ENCODE assay signal across 8 mouse cellular contexts in genomic region chr11:29692111-29692682, GRCm38 (mm10). TPM values are rescaled to one million over a fixed set of nuclear protein-coding genes. Genes with fewer than 3 reads are reported as not detected.
DNase-seq lines count a peak whose midpoint lies in the region; ATAC-seq and TF ChIP-seq lines count a peak whose summit lies in the region.

No protein-coding gene starts in this region.

- TF ChIP-seq POLR2A in olfactory bulb, adult 2 months (IDR thresholded peaks at IDR 0.05; ENCODE audit: insufficient read depth, low read depth, low read length): no peak

- peak overlapping the region; percentile 42 for H3K4me2 ChIP-seq in hindbrain, embryonic 16.5 days (ENCODE audit: low read length)
- H3K4me2 ChIP-seq in liver, postnatal 0 days (ENCODE audit: low read depth, low read length): peak overlapping the region; percentile 49

- H3K4me1 ChIP-seq in hindbrain, embryonic 16.5 days (ENCODE audit: control insufficient read depth, insufficient read depth, low read depth, low read length): peaks cover 12% of the 10 kb centered on the region
- peaks cover 3% of the 10 kb centered on the region; the same call in 1 of the 2 replicates for H3K4me1 ChIP-seq in liver, postnatal 0 days (ENCODE audit: insufficient read depth)
- peaks cover 4% of the 10 kb centered on the region for H3K4me1 ChIP-seq in olfactory bulb, adult 2 months (ENCODE audit: control insufficient read depth, insufficient read depth, low read length)

- TF ChIP-seq CTCF in liver, postnatal 0 days (IDR thresholded peaks at IDR 0.05; ENCODE audit: low read depth): peak; percentile 73; the same call in 1 of the 2 replicates
- no peak for TF ChIP-seq CTCF in olfactory bulb, adult 2 months (IDR thresholded peaks at IDR 0.05; ENCODE audit: insufficient read depth, low read depth, low read length)

- peak; percentile 55 for DNase-seq in right cerebral cortex, adult 18-20 months
- no peak for DNase-seq in right cerebral cortex, postnatal 10 days (ENCODE audit: low spot score in 2 of 2)
- DNase-seq in brain, adult 2 months (ENCODE audit: low read depth, low spot score): peak; percentile 86
- DNase-seq in forelimb bud, embryonic 11.5 days (ENCODE audit: low read depth, low spot score): peak; percentile 59
- DNase-seq in liver, postnatal 0 days: peak; percentile 16
- DNase-seq in layer of hippocampus, postnatal 14 days (ENCODE audit: low spot score in 2 of 2): no peak

- no peaks in the 10 kb centered on the region for H3K9me3 ChIP-seq in hindbrain, embryonic 16.5 days (ENCODE audit: control insufficient read depth, low read length)
- H3K9me3 ChIP-seq in liver, postnatal 0 days (ENCODE audit: low read length): no peaks in the 10 kb centered on the region

- no peak for TF ChIP-seq EP300 in liver, postnatal 0 days (IDR thresholded peaks at IDR 0.05; ENCODE audit: low read depth)

- no peak overlapping the region for H3K9ac ChIP-seq in hindbrain, embryonic 16.5 days (ENCODE audit: low read depth, low read length)
- peak overlapping the region; percentile 34; the same call in 1 of the 2 replicates for H3K9ac ChIP-seq in liver, postnatal 0 days (replicated peaks)

- no peaks in the 10 kb centered on the region for H3K36me3 ChIP-seq in hindbrain, embryonic 16.5 days (ENCODE audit: control insufficient read depth, insufficient read depth, low read length)
- H3K36me3 ChIP-seq in liver, postnatal 0 days (replicated peaks; ENCODE audit: insufficient read depth, low read length): 0 out of 2 replicates have a peak, but pooled peaks cover 4% of the 10 kb centered on the region

- WGBS in hindbrain, embryonic 16.5 days: 27% methylated on average over 12 of the region's 12 CpGs
- 16% methylated on average over 12 of the region's 12 CpGs for WGBS in liver, postnatal 0 days (ENCODE audit: insufficient replicate concordance)
- WGBS in olfactory bulb, adult 2 months: 8% methylated on average over 12 of the region's 12 CpGs

- no peaks in the 10 kb centered on the region for H3K27me3 ChIP-seq in hindbrain, embryonic 16.5 days (replicated peaks; ENCODE audit: control insufficient read depth, insufficient read depth, low read length)
- H3K27me3 ChIP-seq in liver, postnatal 0 days (ENCODE audit: insufficient read depth, low read length): no peaks in the 10 kb centered on the region

- H3K27ac ChIP-seq in hindbrain, embryonic 16.5 days (ENCODE audit: low read depth, low read length): peak overlapping the region; percentile 25; the same call in 1 of the 2 replicates
- no peak overlapping the region for H3K27ac ChIP-seq in liver, postnatal 0 days (ENCODE audit: low read depth)
- H3K27ac ChIP-seq in olfactory bulb, adult 2 months (ENCODE audit: insufficient read depth, low read depth, low read length): peak overlapping the region; percentile 83

- peak overlapping the region; percentile 98 for H3K4me3 ChIP-seq in hindbrain, embryonic 16.5 days (ENCODE audit: low read length)
- peak overlapping the region; percentile 95 for H3K4me3 ChIP-seq in liver, postnatal 0 days (ENCODE audit: low read depth, low read length)
- H3K4me3 ChIP-seq in olfactory bulb, adult 2 months (ENCODE audit: insufficient read depth, low read depth, low read length): peak overlapping the region; percentile 23; the same call in 1 of the 2 replicates

- ATAC-seq in hindbrain, embryonic 16.5 days: no peak
- no peak for ATAC-seq in liver, postnatal 0 days

RNA-seq across cellular contexts. Expression of gene Rtn4, which starts 0.6 kb away (rescaled TPM):
- polyA plus RNA-seq in hindbrain, embryonic 16.5 days (2015; fragmentation: Nextera tagmentation; extraction: Ambion mirVana): 130 and 139 TPM in 2 replicates
- 57.1 and 59.3 TPM in 2 replicates for polyA plus RNA-seq in liver, postnatal 0 days (2015; fragmentation: Nextera tagmentation; extraction: Ambion mirVana)
- 230 and 407 TPM in 2 replicates for polyA plus RNA-seq in olfactory bulb, adult 2 months (2012; ENCODE audit: insufficient read depth, insufficient read length, low replicate concordance, missing spikeins)
- total RNA-seq in layer of hippocampus, postnatal 14 days (2021): 100 to 1,000 TPM; 489 to 496 TPM

Comparison
In these comparisons a context has a peak if more than half of its experiments do, and no peak if none do; other contexts are left out.
1. DNase-seq: peak in right cerebral cortex, adult 18-20 months (single experiment), brain, adult 2 months (single experiment), forelimb bud, embryonic 11.5 days (single experiment) and liver, postnatal 0 days (single experiment); none in right cerebral cortex, postnatal 10 days (0 of 2) and layer of hippocampus, postnatal 14 days (0 of 2).
2. H3K4me3 ChIP-seq: peak in every context shown above with its lines; median percentile 98 in hindbrain, embryonic 16.5 days; 95 in liver, postnatal 0 days; 23 in olfactory bulb, adult 2 months.